Mouse (Mus musculus): ENCODE measurements around the gene Tmem213.

The Tmem213 gene

GRCm38 (mm10) chr6:38152305-38152704, 43.2 kb downstream of the Tmem213 start:
- DNase-seq (ENCODE audit: low spot score in 2 of 2) = no peak

- no peak for DNase-seq (ENCODE audit: low spot score in 2 of 2)
Measured at GRCm38 (mm10) chr6:38156204-38156603, 47.1 kb downstream of the Tmem213 start.

GRCm38 (mm10) chr6:38157925-38158324, 48.9 kb downstream of the Tmem213 start:
- DNase-seq (ENCODE audit: low spot score in 2 of 2) = no peak

- DNase-seq (ENCODE audit: low spot score in 2 of 2) = no peak
Measured at GRCm38 (mm10) chr6:38159576-38159975, 50.5 kb downstream of the Tmem213 start.

GRCm38 (mm10) chr6:38160102-38160501, 51.0 kb downstream of the Tmem213 start:
- peak; percentile 35 to 59 for DNase-seq (ENCODE audit: low spot score in 2 of 2)

- DNase-seq (ENCODE audit: low spot score in 2 of 2) = no peak
Measured at GRCm38 (mm10) chr6:38160556-38160955, 51.5 kb downstream of the Tmem213 start.

GRCm38 (mm10) chr6:38162825-38163504, 53.9 kb downstream of the Tmem213 start:
- DNase-seq (ENCODE audit: low spot score in 2 of 2) = no peak

- DNase-seq (ENCODE audit: low spot score in 2 of 2) = no peak
Measured at GRCm38 (mm10) chr6:38164705-38165104, 55.6 kb downstream of the Tmem213 start.

GRCm38 (mm10) chr6:38165385-38165784, 56.3 kb downstream of the Tmem213 start:
- DNase-seq (ENCODE audit: low spot score in 2 of 2) = no peak

Measured in natural killer cell, adult 2 months (primary cell).